Mouse (Mus musculus) stomach, embryonic 16.5 days (tissue): ENCODE data around the gene Gm42688. TPM values are rescaled to one million over a fixed set of nuclear protein-coding genes. Genes with fewer than 3 reads are reported as not detected.

Experiments used
- ATAC-seq: fragments of 200-750 bp; cut with Nextera tagmentation; 2 replicates; pipeline ENCODE4 v1.8.0; 2017; ENCODE audit warnings: moderate number of reproducible peaks, moderate TSS enrichment; ENCODE audit not compliant: insufficient read depth, low FRiP score
- H3K27ac ChIP-seq: fragments of 300-500 bp; sonication (generic); 2 replicates; pipeline ENCODE4 v1.5.1; 2014; ENCODE audit warnings: low read length
- H3K27me3 ChIP-seq: fragments of 300-500 bp; sonication (generic); 2 replicates; pipeline ENCODE4 v1.6.1; 2014; ENCODE audit warnings: low read length, control low read depth, mixed read lengths; ENCODE audit not compliant: control insufficient read depth, insufficient read depth
- H3K36me3 ChIP-seq: fragments of 300-500 bp; sonication (generic); 2 replicates; pipeline ENCODE4 v1.6.1; 2014; ENCODE audit warnings: low read length; ENCODE audit not compliant: control insufficient read depth, insufficient read depth
- H3K4me1 ChIP-seq: fragments of 300-500 bp; sonication (generic); 2 replicates; pipeline ENCODE4 v1.6.1; 2014; ENCODE audit warnings: low read length, control low read depth, mixed read lengths; ENCODE audit not compliant: control insufficient read depth, insufficient read depth
- H3K4me2 ChIP-seq: fragments of 300-500 bp; sonication (generic); 2 replicates; pipeline ENCODE4 v1.6.1; 2014; ENCODE audit warnings: low read depth, low read length, mixed read lengths
- H3K4me3 ChIP-seq: fragments of 300-500 bp; sonication (generic); replicated peaks from 2 replicates; pipeline ENCODE4 v1.5.1; 2014; ENCODE audit warnings: mild to moderate bottlenecking, low read length
- H3K9ac ChIP-seq: fragments of 300-500 bp; sonication (generic); 2 replicates; pipeline ENCODE4 v1.6.1; 2014; ENCODE audit warnings: low read length
- H3K9me3 ChIP-seq: fragments of 300-500 bp; sonication (generic); replicated peaks from 2 replicates; pipeline ENCODE4 v1.6.1; 2016; ENCODE audit warnings: low read length, control low read depth; ENCODE audit not compliant: control insufficient read depth
- WGBS: fragments of 180-500 bp; shearing (Covaris S2); extraction: QIAGEN DNeasy Blood & Tissue Kit; methylation state at CpG from one replicate; pipeline ENCODE4 v1.1.7; 2014; 5-methylcytosine and 5-hydroxymethylcytosine counted together
- polyA plus RNA-seq: library from polyadenylated mRNA; unstranded; fragments of >200 nt; fragmentation: Nextera tagmentation; extraction: Ambion mirVana; gene quantifications from 2 replicates; pipeline ENCODE4 v1.2.1, GENCODE M21; 2015

The Gm42688 gene
- polyA plus RNA-seq, 1 experiment from 2014 or later, result 1.8 TPM

DNA sequence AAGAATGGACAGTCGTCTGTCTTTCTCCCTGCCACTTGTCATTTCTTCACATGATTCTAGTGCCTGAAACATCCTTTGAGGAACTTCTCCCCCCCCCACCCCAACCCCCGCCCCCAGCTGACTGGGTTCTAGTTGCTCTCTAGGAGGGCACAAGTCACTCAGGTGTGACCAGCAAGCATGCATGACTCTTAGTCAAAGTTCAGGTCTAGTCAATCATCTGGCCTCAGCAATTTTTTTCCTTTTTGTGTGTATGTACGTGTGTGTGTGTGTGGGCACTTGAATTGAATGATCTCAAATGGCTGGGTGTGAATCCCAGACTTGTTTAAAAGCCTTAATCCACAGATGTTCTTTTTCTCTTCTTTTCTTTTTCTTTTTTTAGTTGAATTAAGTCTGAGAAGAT lies 32.8 kb downstream of the Gm42688 start:
- Histone ChIP-seq H3K4me1 (peaks cover 35% of the 10 kb centered on the region), H3K27ac (0 out of 2 replicates have a peak overlapping the region, but pooled peaks have one; percentile 99), H3K9ac (no peak overlapping the region), H3K4me3 (no peak overlapping the region), H3K4me2 (no peak overlapping the region), H3K36me3 (no peaks in the 10 kb centered on the region), H3K9me3 (no peaks in the 10 kb centered on the region), H3K27me3 (no peaks in the 10 kb centered on the region)
- 60% methylated on average over 3 of the region's 3 CpGs for WGBS
- ATAC-seq, result no peak

DNA sequence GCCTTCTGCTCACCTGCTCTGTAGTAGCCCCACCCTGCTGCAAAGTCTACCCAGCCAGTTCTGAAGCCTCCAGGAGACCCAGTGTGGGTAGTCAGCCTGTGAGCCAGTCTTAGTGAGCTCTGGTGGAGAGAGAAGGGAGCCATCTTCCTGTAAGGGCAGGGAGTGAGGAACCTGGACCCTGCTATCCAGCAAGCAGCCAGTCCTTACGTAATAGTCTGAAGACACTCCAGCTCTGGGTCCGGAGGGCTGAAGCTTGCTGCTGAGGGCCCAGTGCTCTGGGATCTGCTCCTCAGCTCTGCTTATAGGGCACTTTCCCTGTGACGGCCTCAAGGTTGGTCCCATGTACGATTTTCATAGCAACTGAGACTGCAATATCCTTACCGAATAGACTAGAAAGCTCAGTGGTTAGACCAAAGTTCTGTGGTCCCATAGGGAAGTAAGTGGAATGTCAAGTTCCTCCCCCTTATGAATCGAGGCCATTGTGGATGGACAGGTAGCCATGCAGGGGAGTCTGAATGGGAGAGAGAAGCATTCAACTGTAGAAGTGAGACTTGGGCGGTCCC lies 33.6 kb downstream of the Gm42688 start, which contains the start of gene Rtkn:
TSS of gene Rtkn (plus strand) at position 513 of the 563 bp plus-strand sequence.
- 64% methylated on average over 7 of the region's 7 CpGs for WGBS
- Histone ChIP-seq H3K9me3 (no peaks in the 10 kb centered on the region), H3K4me3 (peak within 1 kb of the TSS; percentile 54), H3K4me2 (peak within 1 kb of the TSS; percentile 66), H3K36me3 (no peaks in the 10 kb centered on the region), H3K27me3 (no peaks in the 10 kb centered on the region), H3K27ac (peak within 1 kb of the TSS; percentile 99), H3K4me1 (peaks cover 35% of the 10 kb centered on the region), H3K9ac (peak within 1 kb of the TSS; percentile 85)
- ATAC-seq, result no peak

DNA sequence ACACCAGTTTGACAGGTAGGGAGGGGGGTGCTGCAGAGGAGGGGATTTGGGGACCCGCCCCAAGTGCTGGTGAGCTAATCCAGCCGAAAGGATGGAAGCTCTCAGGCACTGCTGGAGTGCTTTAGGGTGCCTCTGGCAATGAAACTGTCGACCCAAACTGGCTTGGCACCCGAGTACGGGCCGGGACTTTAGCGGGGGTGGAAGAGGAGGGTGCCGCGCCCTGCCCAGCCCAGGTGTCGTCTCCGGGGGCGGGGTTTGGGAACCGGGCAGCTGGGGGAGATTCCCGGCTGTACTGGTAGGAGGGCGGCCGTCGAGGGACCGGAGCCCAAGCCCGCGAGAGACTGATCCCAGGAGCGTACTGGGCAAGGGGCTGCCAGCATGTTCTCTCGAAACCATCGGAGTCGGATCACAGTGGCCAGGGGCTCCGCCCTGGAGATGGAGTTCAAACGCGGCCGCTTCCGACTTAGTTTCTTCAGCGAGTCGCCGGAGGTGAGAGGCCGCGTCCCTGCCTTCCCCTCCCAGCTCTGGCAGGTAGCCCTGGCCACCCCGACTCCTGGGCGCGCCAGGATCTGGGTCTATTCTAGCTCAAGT lies 34.2 kb downstream of the Gm42688 start:
- ATAC-seq, result peak; percentile 4; the same call in 1 of the 2 replicates
- H3K36me3 ChIP-seq, result no peaks in the 10 kb centered on the region
- no peaks in the 10 kb centered on the region for H3K9me3 ChIP-seq
- no peaks in the 10 kb centered on the region for H3K27me3 ChIP-seq
- H3K4me3 ChIP-seq, result peak overlapping the region; percentile 54
- H3K27ac ChIP-seq, result peak overlapping the region; percentile 99
- peak overlapping the region; percentile 66 for H3K4me2 ChIP-seq
- peaks cover 35% of the 10 kb centered on the region for H3K4me1 ChIP-seq
- WGBS, result 4% methylated on average over 37 of the region's 37 CpGs
- H3K9ac ChIP-seq, result peak overlapping the region; percentile 85

DNA sequence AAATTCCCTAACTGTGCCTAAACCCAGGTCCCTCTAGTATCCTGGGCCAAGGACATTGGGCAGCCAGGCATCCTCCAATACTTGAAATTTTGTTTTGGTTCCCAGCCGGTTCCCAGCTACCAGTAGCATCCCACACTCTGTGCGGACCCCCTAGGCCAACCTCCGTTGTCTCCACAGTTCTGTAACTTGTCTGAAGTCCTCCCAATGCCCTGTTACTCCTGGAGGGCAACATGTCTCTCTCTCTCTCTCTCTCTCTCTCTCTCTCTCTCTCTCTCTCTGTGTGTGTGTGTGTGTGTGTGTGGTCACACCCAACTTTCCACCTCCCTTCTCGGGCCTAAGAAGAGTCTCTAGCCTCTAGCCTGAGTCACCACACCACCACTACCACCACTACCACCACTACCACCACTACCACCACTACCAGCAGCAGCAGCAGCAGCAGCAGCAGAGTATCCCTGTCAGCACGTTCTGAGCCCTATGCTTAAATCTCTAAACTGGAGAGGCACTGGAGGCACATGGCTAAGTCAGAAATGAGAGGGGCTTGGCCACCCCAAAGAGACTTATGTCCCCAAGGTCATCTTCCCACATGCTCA lies 35.0 kb downstream of the Gm42688 start:
- peak overlapping the region; percentile 54 for H3K4me3 ChIP-seq
- no peaks in the 10 kb centered on the region for H3K27me3 ChIP-seq
- peak overlapping the region; percentile 85 for H3K9ac ChIP-seq
- no peak for ATAC-seq
- peak overlapping the region; percentile 99 for H3K27ac ChIP-seq
- peaks cover 29% of the 10 kb centered on the region for H3K4me1 ChIP-seq
- no peaks in the 10 kb centered on the region for H3K9me3 ChIP-seq
- WGBS, result 17% methylated on average over 5 of the region's 5 CpGs
- no peaks in the 10 kb centered on the region for H3K36me3 ChIP-seq
- peak overlapping the region; percentile 66 for H3K4me2 ChIP-seq

DNA sequence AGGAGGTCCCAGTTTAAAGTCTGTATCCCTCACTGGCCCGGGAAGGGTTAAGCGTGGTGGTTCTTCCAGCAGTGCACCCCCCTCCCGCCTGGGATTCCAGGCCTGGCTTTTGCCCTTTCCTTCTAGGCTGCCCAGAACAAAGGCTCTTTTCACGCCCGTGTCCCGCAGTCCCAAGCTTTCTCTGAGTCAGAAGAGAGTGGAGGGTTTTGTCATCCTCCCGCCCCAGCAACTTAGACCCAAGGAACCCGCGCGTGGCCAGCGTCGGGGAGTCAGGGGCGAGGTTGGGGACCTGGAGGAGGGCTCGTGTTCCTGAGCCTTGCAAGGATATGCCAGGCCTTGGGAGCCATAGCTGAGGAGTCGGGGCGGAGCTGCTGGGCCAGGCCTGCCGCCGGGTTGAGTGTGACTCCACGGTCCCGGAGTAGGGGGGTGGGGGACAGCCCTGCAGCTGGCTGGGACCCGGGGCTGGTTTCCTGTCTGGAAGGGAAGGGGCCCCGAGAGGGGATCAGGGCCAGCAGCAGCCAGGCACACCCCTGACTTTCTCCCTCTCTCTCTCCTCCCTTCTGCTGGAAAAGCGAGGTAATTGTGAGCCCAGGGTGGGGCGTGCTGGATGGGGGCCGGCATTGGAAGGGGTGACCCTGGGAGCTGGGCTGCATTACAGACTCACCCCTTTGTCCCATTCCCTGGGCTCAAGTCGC lies 35.6 kb downstream of the Gm42688 start:
- ATAC-seq, result peak; percentile 84
- Histone ChIP-seq H3K4me2 (peak overlapping the region; percentile 66), H3K9ac (peak overlapping the region; percentile 85), H3K9me3 (no peaks in the 10 kb centered on the region), H3K4me3 (peak overlapping the region; percentile 54), H3K4me1 (peaks cover 31% of the 10 kb centered on the region), H3K36me3 (no peaks in the 10 kb centered on the region), H3K27me3 (no peaks in the 10 kb centered on the region), H3K27ac (peak overlapping the region; percentile 99)
- WGBS, result under 1% methylated on average over 26 of the region's 26 CpGs

DNA sequence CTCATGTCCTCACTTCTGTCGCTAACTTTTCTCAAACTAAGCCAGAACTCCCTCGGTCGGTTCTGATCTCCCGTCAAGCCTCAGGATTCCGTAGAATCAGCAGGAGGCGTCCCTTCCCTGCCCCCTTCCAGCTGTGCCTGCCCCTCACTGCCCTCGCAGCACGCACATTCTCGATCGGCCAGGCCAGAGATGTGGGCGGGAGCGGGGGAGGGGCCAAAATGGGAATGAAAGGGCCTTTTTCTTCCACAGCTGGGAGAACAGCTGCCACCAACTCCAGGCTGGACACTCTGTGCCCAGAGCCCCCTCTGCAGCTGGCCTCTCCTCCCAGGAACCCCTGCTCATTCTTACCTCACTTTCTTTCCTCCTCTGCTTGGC lies 36.1 kb downstream of the Gm42688 start:
- peaks cover 36% of the 10 kb centered on the region for H3K4me1 ChIP-seq
- H3K4me3 ChIP-seq, result peak overlapping the region; percentile 54
- no peaks in the 10 kb centered on the region for H3K27me3 ChIP-seq
- peak overlapping the region; percentile 99 for H3K27ac ChIP-seq
- no peaks in the 10 kb centered on the region for H3K9me3 ChIP-seq
- 0% methylated on average over 12 of the region's 12 CpGs for WGBS
- peak overlapping the region; percentile 66 for H3K4me2 ChIP-seq
- H3K9ac ChIP-seq, result peak overlapping the region; percentile 85
- peak; percentile 86 for ATAC-seq
- H3K36me3 ChIP-seq, result no peaks in the 10 kb centered on the region

DNA sequence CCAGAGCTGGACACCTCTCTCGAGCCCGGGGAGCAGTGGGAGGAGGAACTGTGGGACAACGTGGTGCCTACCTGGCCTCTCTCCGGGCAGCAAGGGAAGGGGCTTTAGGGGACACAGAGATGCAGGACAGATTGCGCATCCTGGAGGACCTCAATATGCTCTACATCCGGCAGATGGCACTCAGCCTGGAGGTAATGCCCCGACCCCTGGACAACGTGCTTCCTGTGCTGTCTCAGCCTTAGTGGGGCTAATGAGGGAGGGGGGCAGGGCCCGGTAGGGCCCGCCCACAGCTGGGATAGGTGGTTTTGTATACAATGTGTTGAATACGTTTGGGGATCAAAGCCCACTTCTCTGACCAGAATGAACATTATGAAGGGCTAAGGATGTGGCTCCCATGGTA lies 36.6 kb downstream of the Gm42688 start:
- H3K4me1 ChIP-seq, result peaks cover 38% of the 10 kb centered on the region
- ATAC-seq, result 0 out of 2 replicates have a peak, but pooled peaks have one; percentile 7

DNA sequence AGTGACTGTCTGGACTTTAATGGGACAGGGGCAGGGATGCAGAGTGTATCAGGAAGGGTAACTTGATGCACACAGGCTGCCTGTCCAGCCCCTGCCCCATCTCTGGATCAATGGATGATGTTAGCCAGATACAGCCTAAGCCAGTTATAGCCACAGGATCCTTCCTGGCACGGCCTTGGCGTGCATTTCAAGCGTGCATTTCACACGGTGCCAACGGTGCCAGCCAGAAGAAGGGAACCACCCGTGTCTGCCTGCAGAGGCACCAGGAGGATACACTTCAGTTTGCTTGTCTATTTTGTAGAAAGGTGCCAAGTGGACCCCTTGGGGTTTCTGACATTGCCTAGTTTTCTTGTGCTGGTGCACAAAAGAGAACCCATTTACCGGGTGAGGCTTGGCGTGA lies 38.6 kb downstream of the Gm42688 start:
- no peak overlapping the region for H3K4me2 ChIP-seq
- no peak for ATAC-seq
- H3K4me1 ChIP-seq, result peaks cover 35% of the 10 kb centered on the region
- no peak overlapping the region for H3K27ac ChIP-seq
- H3K9ac ChIP-seq, result no peak overlapping the region
- WGBS, result 86% methylated on average over 8 of the region's 8 CpGs
- H3K36me3 ChIP-seq, result no peaks in the 10 kb centered on the region
- no peak overlapping the region for H3K4me3 ChIP-seq
- H3K27me3 ChIP-seq, result no peaks in the 10 kb centered on the region
- H3K9me3 ChIP-seq, result no peaks in the 10 kb centered on the region

More for the DNA sequence above, 36.6 kb downstream of the Gm42688 start:
- Histone ChIP-seq H3K9me3 (no peaks in the 10 kb centered on the region), H3K27me3 (no peaks in the 10 kb centered on the region), H3K4me2 (peak overlapping the region; percentile 66), H3K36me3 (no peaks in the 10 kb centered on the region), H3K27ac (peak overlapping the region; percentile 99), H3K4me3 (peak overlapping the region; percentile 54), H3K9ac (peak overlapping the region; percentile 85)
- WGBS, result under 1% methylated on average over 11 of the region's 11 CpGs

DNA sequence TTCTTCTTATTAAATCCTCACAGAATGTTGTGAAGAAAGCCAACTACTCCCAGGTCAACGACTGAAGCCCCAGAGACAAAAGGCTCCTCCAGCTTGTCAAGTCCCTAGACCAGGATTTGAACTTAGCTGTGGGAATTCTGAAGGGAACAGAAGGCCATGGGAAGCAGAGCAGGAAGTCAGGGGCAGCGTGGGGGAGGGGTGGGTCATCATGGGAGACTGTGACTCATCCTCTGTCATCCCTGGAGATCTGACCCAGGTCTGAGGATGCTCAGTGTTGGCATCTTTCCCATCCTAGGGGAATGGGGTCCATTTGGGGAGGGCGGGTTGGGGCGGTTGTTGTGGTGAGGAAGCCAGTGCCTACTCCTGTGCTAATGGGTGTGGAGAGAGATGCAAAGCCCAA lies 40.2 kb downstream of the Gm42688 start:
- peaks cover 28% of the 10 kb centered on the region for H3K4me1 ChIP-seq
- ATAC-seq, result no peak
- H3K27me3 ChIP-seq, result no peaks in the 10 kb centered on the region
- H3K9me3 ChIP-seq, result no peaks in the 10 kb centered on the region
- H3K4me3 ChIP-seq, result peak overlapping the region; percentile 30; the same call in 1 of the 2 replicates
- H3K36me3 ChIP-seq, result no peaks in the 10 kb centered on the region
- 48% methylated on average over 4 of the region's 4 CpGs for WGBS
- H3K9ac ChIP-seq, result peak overlapping the region; percentile 64
- H3K4me2 ChIP-seq, result peak overlapping the region; percentile 57
- H3K27ac ChIP-seq, result peak overlapping the region; percentile 61
